Mouse (Mus musculus) cerebellum, adult 11 months (tissue): ENCODE measurements at regions not wholly inside any gene's neighbourhood (a gene's known extent, or its start where the extent isn't known, plus 50 kb on each side); places are given as distances from the start of the nearest gene placed in this dataset.

ENCODE experiments used
- DNase-seq: peaks from one replicate; pipeline ENCODE4 v3.0.0; 2022

DNA sequence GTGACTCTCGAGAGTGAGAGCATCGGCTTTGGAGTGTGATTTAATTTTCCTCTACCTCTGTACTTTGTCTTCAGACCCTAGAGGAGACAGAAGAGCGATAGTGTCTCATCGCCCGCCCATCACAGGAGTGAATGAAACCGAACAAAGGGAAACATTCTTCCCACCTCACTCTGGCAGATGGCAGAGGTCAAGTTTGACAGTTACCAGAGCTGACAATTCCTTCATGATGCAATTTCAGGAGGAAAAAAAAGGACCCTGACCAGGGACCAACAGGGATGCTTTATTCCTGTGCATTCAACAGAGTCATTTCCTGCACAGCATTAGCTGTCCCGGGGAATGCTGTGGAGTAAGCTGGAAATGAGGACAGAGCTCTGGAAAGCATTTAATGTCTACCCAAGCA lies 106.3 kb upstream of the Lyplal1 start:
- DNase-seq: no peak

DNA sequence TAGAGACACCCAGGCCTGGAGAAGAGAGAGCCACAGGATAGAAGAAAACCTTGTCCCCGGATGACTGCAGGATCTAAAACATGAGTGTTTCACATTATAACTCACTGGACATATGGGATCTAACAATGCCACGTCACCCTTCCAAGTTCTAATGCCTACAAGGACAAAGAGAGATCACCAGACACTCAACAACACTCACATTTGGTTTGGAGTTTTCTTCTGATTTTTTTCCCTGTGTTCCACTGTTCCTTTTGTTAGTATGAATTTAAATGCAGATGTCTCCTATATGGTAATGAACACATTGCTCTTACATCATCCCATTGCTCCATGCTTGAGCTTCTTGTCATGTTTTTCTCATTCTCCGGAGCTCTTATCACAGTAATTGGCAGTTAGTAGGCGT lies 101.9 kb upstream of the Lyplal1 start:
- no peak for DNase-seq

DNA sequence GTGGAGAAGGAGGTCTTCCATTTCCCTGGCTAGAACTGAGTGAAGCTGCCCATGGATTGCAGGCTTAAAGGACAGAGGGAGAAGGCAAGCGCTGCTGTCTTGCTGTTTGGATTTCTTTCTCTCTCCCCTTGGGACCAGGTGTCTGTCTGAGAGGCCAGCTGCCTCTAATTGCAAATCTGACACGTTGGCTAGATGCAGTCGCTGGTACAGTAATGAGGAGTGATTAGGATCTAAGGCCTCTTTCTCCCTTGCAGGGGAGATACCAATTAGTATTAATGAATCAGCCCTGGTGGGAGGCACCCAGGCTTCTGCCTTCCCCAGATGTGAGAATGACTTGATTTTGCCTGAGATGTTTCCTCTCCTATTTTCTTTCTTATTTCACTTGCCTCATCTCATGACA lies 100.1 kb upstream of the Lyplal1 start:
- DNase-seq: no peak

DNA sequence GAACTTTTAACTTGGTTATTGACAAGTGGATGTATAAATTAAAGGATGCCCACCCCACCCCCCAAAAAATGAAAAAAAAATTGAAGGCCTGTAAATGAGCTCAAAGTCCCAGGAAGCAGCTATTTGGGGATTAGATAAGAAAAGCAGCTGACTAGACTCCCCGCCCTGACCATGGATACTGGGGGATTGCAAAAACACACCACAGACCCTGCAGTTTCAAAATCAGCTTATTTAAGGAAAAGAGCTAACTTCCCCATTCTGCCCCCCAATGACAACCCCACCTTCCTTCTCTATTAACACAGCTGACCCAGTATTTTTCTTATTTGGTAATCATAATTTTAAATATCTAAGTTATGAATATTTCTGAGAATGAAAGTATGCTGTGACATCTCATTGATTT lies 87.0 kb upstream of the Lyplal1 start:
- DNase-seq: no peak

- DNase-seq: no peak
Observed at GRCm38 (mm10) chr1:186202536-186202935, 85.4 kb upstream of the Lyplal1 start.

DNA sequence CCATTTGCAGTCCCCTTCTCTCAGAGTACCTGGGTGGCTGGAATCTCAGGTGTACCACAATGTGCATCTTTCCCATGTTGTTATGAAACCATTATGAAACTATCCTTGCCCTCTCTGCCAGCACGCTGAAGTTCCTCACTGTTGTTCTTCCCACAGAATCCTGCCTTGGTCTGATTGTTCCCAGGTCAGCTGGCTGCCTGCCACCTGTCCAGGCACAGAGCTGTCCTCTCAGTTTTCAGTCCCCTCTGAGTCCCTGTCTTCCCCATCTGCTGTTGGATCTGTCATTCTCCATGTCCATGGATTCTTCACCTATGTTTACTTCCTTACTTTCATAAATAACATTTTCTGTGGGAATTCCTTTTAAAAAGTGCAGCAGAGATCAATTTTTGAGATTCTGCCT lies 81.3 kb upstream of the Lyplal1 start:
- DNase-seq: no peak

DNA sequence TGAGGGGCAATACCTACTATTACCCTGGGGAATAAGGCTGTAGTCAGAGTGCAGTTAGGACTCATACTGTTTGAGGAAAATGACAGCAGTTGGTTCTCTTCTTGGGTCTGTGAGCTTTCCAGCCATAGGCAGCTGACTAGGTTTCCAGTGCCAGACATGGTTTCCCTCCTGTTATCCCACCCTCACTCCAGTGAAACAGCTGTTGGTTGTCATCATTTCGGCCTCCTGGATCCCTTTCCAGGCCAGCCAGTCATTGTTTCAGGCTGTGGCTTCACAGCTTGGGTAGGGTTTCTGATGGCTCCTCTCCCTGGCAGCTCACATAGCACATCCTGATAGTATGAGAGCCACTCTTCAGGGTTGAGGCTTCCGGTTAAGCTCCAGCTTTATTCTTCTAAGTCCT lies 79.9 kb upstream of the Lyplal1 start:
- DNase-seq: no peak

- DNase-seq: no peak
Observed at GRCm38 (mm10) chr1:186189390-186189789, 72.3 kb upstream of the Lyplal1 start.

DNA sequence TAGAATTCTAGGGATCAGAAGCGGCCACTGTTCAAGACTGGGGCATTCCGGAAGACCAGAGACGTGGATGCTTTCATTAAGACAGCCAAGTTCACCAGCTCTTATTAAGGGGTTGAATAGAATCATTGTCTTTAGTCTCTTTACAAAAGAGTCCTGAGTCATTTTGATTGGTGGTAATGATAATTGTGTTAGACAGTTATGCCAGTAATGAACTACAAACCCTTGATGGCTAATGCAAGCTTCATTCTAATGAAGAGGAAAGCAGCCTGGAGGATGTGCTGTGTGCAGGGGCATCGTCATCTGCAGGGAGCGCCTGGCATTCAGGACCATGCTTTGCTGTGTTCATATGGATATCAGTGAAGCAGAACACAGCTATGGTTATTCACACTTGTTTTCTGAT lies 70.3 kb upstream of the Lyplal1 start:
- no peak for DNase-seq

DNA sequence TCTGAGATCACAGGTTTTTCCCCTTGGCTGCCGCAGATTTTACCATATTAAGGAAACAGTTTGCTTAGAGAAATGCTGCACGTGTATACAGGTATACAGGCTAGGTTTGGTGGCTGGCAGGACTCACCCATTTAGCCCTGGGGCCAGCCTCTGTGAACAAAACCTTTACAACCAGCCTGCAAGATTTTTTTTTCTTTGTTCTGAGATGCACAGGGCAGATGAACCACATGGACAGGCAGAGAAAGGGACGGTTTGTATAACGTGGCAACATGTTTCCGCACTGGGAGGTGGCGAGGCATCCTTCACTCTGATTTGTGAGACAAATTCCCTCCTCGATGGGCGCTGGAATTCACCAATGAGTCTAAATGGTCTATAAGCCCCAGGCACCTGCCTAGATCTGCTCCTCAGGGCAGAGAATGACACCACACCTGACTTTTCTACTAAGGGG lies 66.1 kb upstream of the Lyplal1 start:
- DNase-seq: no peak

GRCm38 (mm10) chr1:186182498-186183203 lies 65.5 kb upstream of the Lyplal1 start:
- peak; percentile 6 for DNase-seq

DNA sequence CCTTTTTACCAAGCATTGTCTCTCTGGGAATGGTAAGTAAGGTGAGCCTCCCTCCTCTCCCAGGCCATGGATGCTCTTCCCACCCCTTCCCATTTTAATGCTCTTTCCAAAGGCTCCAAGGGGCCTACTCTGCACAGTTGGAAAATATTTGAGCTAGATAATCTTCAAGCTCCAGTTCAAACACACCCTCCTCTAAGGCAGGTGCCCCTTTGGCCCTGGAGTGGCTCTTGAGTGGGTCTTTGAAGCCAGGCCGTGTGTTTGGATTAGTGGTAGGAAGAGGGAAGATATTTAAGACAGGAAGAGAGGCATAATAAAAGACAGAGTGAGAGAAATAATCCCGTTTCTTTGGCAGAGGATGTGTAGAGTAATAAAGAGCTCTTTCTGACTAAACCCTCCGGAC lies 59.9 kb upstream of the Lyplal1 start:
- no peak for DNase-seq

GRCm38 (mm10) chr1:186173472-186174014 lies 56.4 kb upstream of the Lyplal1 start:
- DNase-seq: no peak

- DNase-seq: no peak
Observed at GRCm38 (mm10) chr1:186171691-186172090, 54.6 kb upstream of the Lyplal1 start.
